Mouse (Mus musculus): ENCODE measurements around the gene Hdgfl2. TPM values are rescaled to one million over a fixed set of nuclear protein-coding genes. Genes with fewer than 3 reads are reported as not detected.

Hdgfl2 gene
- 77.2 and 82.9 TPM in 2 replicates for polyA plus RNA-seq (2014; fragmentation: Nextera tagmentation; extraction: Ambion mirVana)

- Histone ChIP-seq H3K9me3 (replicated peaks; ENCODE audit: control insufficient read depth, low read length) (no peaks in the 10 kb centered on the region), H3K9ac (ENCODE audit: low read depth, low read length) (peak within 1 kb of the TSS; percentile 79), H3K4me2 (peak within 1 kb of the TSS; percentile 86), H3K27me3 (ENCODE audit: control insufficient read depth, insufficient read depth, low read length) (no peaks in the 10 kb centered on the region), H3K27ac (ENCODE audit: low read depth, low read length) (peak within 1 kb of the TSS; percentile 46), H3K4me3 (ENCODE audit: low read depth, low read length) (peak within 1 kb of the TSS; percentile 77), H3K4me1 (ENCODE audit: control insufficient read depth, insufficient read depth, low read length) (peaks cover 19% of the 10 kb centered on the region), H3K36me3 (ENCODE audit: control insufficient read depth, insufficient read depth, low read length) (peaks cover 13% of the 10 kb centered on the region; the same call in 1 of the 2 replicates)
- peak; percentile 92 for ATAC-seq (replicated peaks; ENCODE audit: insufficient number of reproducible peaks, low FRiP score, low TSS enrichment)
- under 1% methylated on average over 61 of the region's 61 CpGs for WGBS (ENCODE audit: insufficient replicate concordance)
Observed at GRCm38 (mm10) chr17:56078880-56079795, at the start of gene Hdgfl2. Hdgfl2 (plus strand) TSS chr17:56079634.

- H3K27ac ChIP-seq (ENCODE audit: low read depth, low read length): no peak overlapping the region
- no peak for ATAC-seq (replicated peaks; ENCODE audit: insufficient number of reproducible peaks, low FRiP score, low TSS enrichment)
- H3K4me3 ChIP-seq (ENCODE audit: low read depth, low read length): no peak overlapping the region
- H3K9ac ChIP-seq (ENCODE audit: low read depth, low read length): no peak overlapping the region
- peaks cover 39% of the 10 kb centered on the region for H3K4me1 ChIP-seq (ENCODE audit: control insufficient read depth, insufficient read depth, low read length)
- H3K4me2 ChIP-seq: no peak overlapping the region
- H3K36me3 ChIP-seq (ENCODE audit: control insufficient read depth, insufficient read depth, low read length): peaks cover 11% of the 10 kb centered on the region
- WGBS (ENCODE audit: insufficient replicate concordance): 90% methylated on average over 9 of the region's 9 CpGs
- no peaks in the 10 kb centered on the region for H3K27me3 ChIP-seq (ENCODE audit: control insufficient read depth, insufficient read depth, low read length)
- no peaks in the 10 kb centered on the region for H3K9me3 ChIP-seq (replicated peaks; ENCODE audit: control insufficient read depth, low read length)
Observed at GRCm38 (mm10) chr17:56030238-56030870, 49.1 kb upstream of the Hdgfl2 start.

- no peak for ATAC-seq (replicated peaks; ENCODE audit: insufficient number of reproducible peaks, low FRiP score, low TSS enrichment)
- peaks cover 36% of the 10 kb centered on the region for H3K4me1 ChIP-seq (ENCODE audit: control insufficient read depth, insufficient read depth, low read length)
- WGBS (ENCODE audit: insufficient replicate concordance): 49% methylated on average over 5 of the region's 5 CpGs
- H3K4me2 ChIP-seq: no peak overlapping the region
- H3K4me3 ChIP-seq (ENCODE audit: low read depth, low read length): no peak overlapping the region
- H3K27ac ChIP-seq (ENCODE audit: low read depth, low read length): no peak overlapping the region
- H3K9ac ChIP-seq (ENCODE audit: low read depth, low read length): no peak overlapping the region
- H3K36me3 ChIP-seq (ENCODE audit: control insufficient read depth, insufficient read depth, low read length): peaks cover 11% of the 10 kb centered on the region
- no peaks in the 10 kb centered on the region for H3K27me3 ChIP-seq (ENCODE audit: control insufficient read depth, insufficient read depth, low read length)
- no peaks in the 10 kb centered on the region for H3K9me3 ChIP-seq (replicated peaks; ENCODE audit: control insufficient read depth, low read length)
Observed at GRCm38 (mm10) chr17:56030919-56031318, 48.5 kb upstream of the Hdgfl2 start.

- Histone ChIP-seq H3K36me3 (ENCODE audit: control insufficient read depth, insufficient read depth, low read length) (peaks cover 11% of the 10 kb centered on the region), H3K9me3 (replicated peaks; ENCODE audit: control insufficient read depth, low read length) (no peaks in the 10 kb centered on the region), H3K27me3 (ENCODE audit: control insufficient read depth, insufficient read depth, low read length) (no peaks in the 10 kb centered on the region), H3K4me3 (ENCODE audit: low read depth, low read length) (no peak overlapping the region), H3K9ac (ENCODE audit: low read depth, low read length) (0 out of 2 replicates have a peak overlapping the region, but pooled peaks have one; percentile 39), H3K27ac (ENCODE audit: low read depth, low read length) (no peak overlapping the region), H3K4me1 (ENCODE audit: control insufficient read depth, insufficient read depth, low read length) (peaks cover 32% of the 10 kb centered on the region), H3K4me2 (no peak overlapping the region)
- 90% methylated on average over 7 of the region's 7 CpGs for WGBS (ENCODE audit: insufficient replicate concordance)
- ATAC-seq (replicated peaks; ENCODE audit: insufficient number of reproducible peaks, low FRiP score, low TSS enrichment): no peak
Observed at GRCm38 (mm10) chr17:56031431-56031830, 48.0 kb upstream of the Hdgfl2 start.

GRCm38 (mm10) chr17:56032127-56032733 is 47.2 kb upstream of the Hdgfl2 start:
- Histone ChIP-seq H3K4me3 (ENCODE audit: low read depth, low read length) (no peak overlapping the region), H3K9me3 (replicated peaks; ENCODE audit: control insufficient read depth, low read length) (no peaks in the 10 kb centered on the region), H3K36me3 (ENCODE audit: control insufficient read depth, insufficient read depth, low read length) (peaks cover 11% of the 10 kb centered on the region), H3K4me2 (no peak overlapping the region), H3K27ac (ENCODE audit: low read depth, low read length) (no peak overlapping the region), H3K4me1 (ENCODE audit: control insufficient read depth, insufficient read depth, low read length) (peaks cover 24% of the 10 kb centered on the region), H3K27me3 (ENCODE audit: control insufficient read depth, insufficient read depth, low read length) (no peaks in the 10 kb centered on the region), H3K9ac (ENCODE audit: low read depth, low read length) (no peak overlapping the region)
- WGBS (ENCODE audit: insufficient replicate concordance): 77% methylated on average over 6 of the region's 6 CpGs
- ATAC-seq (replicated peaks; ENCODE audit: insufficient number of reproducible peaks, low FRiP score, low TSS enrichment): no peak

- peaks cover 9% of the 10 kb centered on the region for H3K36me3 ChIP-seq (ENCODE audit: control insufficient read depth, insufficient read depth, low read length)
- H3K27ac ChIP-seq (ENCODE audit: low read depth, low read length): no peak overlapping the region
- peak overlapping the region; percentile 2; the same call in 1 of the 2 replicates for H3K9ac ChIP-seq (ENCODE audit: low read depth, low read length)
- no peak overlapping the region for H3K4me2 ChIP-seq
- 81% methylated on average over 7 of the region's 7 CpGs for WGBS (ENCODE audit: insufficient replicate concordance)
- H3K4me3 ChIP-seq (ENCODE audit: low read depth, low read length): no peak overlapping the region
- no peaks in the 10 kb centered on the region for H3K9me3 ChIP-seq (replicated peaks; ENCODE audit: control insufficient read depth, low read length)
- peaks cover 24% of the 10 kb centered on the region for H3K4me1 ChIP-seq (ENCODE audit: control insufficient read depth, insufficient read depth, low read length)
- H3K27me3 ChIP-seq (ENCODE audit: control insufficient read depth, insufficient read depth, low read length): no peaks in the 10 kb centered on the region
- ATAC-seq (replicated peaks; ENCODE audit: insufficient number of reproducible peaks, low FRiP score, low TSS enrichment): no peak
Observed at GRCm38 (mm10) chr17:56032831-56033230, 46.6 kb upstream of the Hdgfl2 start.

GRCm38 (mm10) chr17:56034040-56034725 is 45.3 kb upstream of the Hdgfl2 start:
- no peak for ATAC-seq (replicated peaks; ENCODE audit: insufficient number of reproducible peaks, low FRiP score, low TSS enrichment)
- peak overlapping the region; percentile 82; the same call in 1 of the 2 replicates for H3K4me2 ChIP-seq
- H3K9ac ChIP-seq (ENCODE audit: low read depth, low read length): no peak overlapping the region
- H3K27ac ChIP-seq (ENCODE audit: low read depth, low read length): no peak overlapping the region
- 81% methylated on average over 7 of the region's 7 CpGs for WGBS (ENCODE audit: insufficient replicate concordance)
- peaks cover 6% of the 10 kb centered on the region for H3K36me3 ChIP-seq (ENCODE audit: control insufficient read depth, insufficient read depth, low read length)
- no peaks in the 10 kb centered on the region for H3K27me3 ChIP-seq (ENCODE audit: control insufficient read depth, insufficient read depth, low read length)
- no peak overlapping the region for H3K4me3 ChIP-seq (ENCODE audit: low read depth, low read length)
- H3K9me3 ChIP-seq (replicated peaks; ENCODE audit: control insufficient read depth, low read length): no peaks in the 10 kb centered on the region
- H3K4me1 ChIP-seq (ENCODE audit: control insufficient read depth, insufficient read depth, low read length): peaks cover 24% of the 10 kb centered on the region

- H3K9me3 ChIP-seq (replicated peaks; ENCODE audit: control insufficient read depth, low read length): no peaks in the 10 kb centered on the region
- peaks cover 2% of the 10 kb centered on the region for H3K36me3 ChIP-seq (ENCODE audit: control insufficient read depth, insufficient read depth, low read length)
- H3K4me3 ChIP-seq (ENCODE audit: low read depth, low read length): no peak overlapping the region
- peaks cover 24% of the 10 kb centered on the region for H3K4me1 ChIP-seq (ENCODE audit: control insufficient read depth, insufficient read depth, low read length)
- H3K4me2 ChIP-seq: peak overlapping the region; percentile 82
- peak overlapping the region; percentile 46; the same call in 1 of the 2 replicates for H3K9ac ChIP-seq (ENCODE audit: low read depth, low read length)
- WGBS (ENCODE audit: insufficient replicate concordance): 88% methylated on average over 6 of the region's 6 CpGs
- no peak for ATAC-seq (replicated peaks; ENCODE audit: insufficient number of reproducible peaks, low FRiP score, low TSS enrichment)
- no peaks in the 10 kb centered on the region for H3K27me3 ChIP-seq (ENCODE audit: control insufficient read depth, insufficient read depth, low read length)
- H3K27ac ChIP-seq (ENCODE audit: low read depth, low read length): no peak overlapping the region
Observed at GRCm38 (mm10) chr17:56034726-56035100, 44.7 kb upstream of the Hdgfl2 start.
